Mouse (Mus musculus) embryonic stem cell, embryonic (primary cell): ENCODE measurements around the gene Lipo1.
"Not testable (repeated sequence)": the region's sequence is repeated elsewhere in the genome, so short reads cannot be mapped to it uniquely, and the experiment has no call there.

Experiments
- CTCF ChIA-PET, 4 experiments: fragments of 300-600 bp in 2 of 4; fragments of 350-600 bp in 2 of 4; sonication (Branson Sonifier 250); formaldehyde crosslinking; loops; one replicate each; lab custom pipeline; 2022; ENCODE audit warnings: inconsistent platforms in 2 of 4; lab: Charles Lee
- POLR2A ChIA-PET, 4 experiments: fragments of 300-600 bp in 2 of 4; fragments of 350-600 bp in 2 of 4; sonication (Branson Sonifier 250); formaldehyde crosslinking; loops; one replicate each; lab custom pipeline; 2022; ENCODE audit warnings: antibody characterized with exemption in 4 of 4, inconsistent platforms in 1 of 4; lab: Charles Lee

The Lipo1 gene

GRCm38 (mm10) chr19:33787359-33787758, at the start of gene Lipo1:
TSS of gene Lipo1 (minus strand) at chr19:33787459.
- POLR2A ChIA-PET, CTCF ChIA-PET: not testable (repeated sequence)

DNA sequence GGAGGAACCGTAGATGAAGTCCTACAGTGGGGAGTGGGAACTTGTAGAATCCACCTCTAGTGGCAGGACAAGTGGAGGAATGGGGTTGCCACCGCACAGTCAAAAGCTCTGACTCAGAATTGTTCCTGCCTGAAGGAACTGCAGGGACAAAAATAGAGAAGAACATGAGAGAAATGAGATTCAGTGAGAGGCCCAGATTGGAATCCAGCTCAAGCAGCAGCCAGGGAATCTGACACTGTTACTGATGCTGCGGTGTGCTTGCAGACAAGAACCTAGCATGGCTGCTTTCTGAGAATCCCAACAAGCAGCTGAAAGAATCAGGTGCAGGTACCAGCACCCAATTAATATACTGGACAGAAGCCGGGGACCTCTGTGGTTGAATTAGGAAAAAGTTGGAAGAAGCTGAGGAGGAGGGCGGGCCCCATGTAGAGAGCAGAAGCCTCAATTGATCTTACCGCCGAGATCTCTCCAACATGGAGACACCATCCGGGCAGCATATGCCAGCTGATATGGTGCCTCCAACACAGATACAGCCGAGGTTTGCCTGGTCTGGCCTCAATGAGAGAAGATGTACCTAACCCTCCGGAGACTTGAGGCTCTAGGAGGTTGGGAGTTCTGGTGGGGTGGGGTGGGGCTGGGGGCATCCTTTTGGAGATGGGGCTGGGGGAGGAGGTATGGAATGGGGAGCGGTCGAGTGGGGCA, 532 bp downstream of the Lipo1 start:
- ChIA-PET CTCF (no interaction called here), POLR2A (no interaction called here)

DNA sequence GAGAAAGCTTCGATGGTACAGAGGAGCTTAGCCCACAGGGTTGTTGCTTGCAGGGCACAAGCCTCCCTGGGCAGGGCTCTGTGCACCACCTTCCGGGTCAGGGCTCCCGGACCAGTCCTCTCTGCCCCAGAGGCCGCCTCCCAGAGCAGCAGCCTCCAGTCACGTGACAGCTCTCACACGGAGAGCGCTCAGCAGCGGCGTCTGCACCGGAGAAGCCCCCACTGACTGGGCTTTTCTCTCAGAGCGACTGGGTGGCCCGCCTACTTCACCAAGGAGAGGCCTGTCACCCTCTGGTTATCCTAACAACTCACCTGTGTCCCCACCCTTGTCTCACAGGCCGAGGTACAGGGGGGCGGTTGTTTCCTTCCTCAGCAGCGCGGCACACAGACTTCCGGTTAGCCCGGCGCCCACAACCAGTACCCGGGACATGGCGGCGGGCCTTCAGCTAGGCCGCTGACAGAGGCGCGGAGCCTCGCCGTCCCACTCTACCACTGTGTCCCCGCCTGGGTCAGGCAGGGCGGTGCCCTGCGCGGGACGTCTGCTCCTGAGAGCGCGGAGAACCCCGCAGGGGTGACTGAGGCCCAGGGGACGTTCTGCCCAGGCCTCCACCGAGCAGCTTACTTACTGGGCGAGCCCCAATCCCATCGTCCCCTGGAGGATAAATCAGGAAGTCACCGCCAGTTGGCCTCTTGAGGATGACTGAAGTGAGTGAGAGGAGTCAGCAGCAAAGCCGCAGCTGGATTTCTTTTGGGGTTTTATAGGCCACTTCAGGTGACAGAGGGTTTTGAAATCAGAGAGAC, 25.8 kb downstream of the Lipo1 start, which contains the start of gene Lipo3:
Gene Lipo3 (minus strand): TSS at position 665 of the 800 bp plus-strand sequence.
- CTCF ChIA-PET: not testable (repeated sequence)
- POLR2A ChIA-PET: interaction anchor here in 1 of 4 experiments (0.6 kb wide), 1 partner anchor 89 kb away, joined by 3 read pairs; no protein-coding TSS in a partner anchor

- CTCF ChIA-PET, POLR2A ChIA-PET: not testable (repeated sequence)
Measured at GRCm38 (mm10) chr19:33751259-33751658, 36.0 kb downstream of the Lipo1 start, which contains the start of gene Lipo2. TSS of gene Lipo2 (minus strand) at chr19:33751359.
